Mouse (Mus musculus) kidney, embryonic 16.5 days (tissue): ENCODE data around the gene Rpl7l1. TPM values are rescaled to one million over a fixed set of nuclear protein-coding genes. Genes with fewer than 3 reads are reported as not detected.
A peak's percentile ranks its signal among the peaks of the same experiment; 100 is the strongest.

ENCODE experiments used
- ATAC-seq: fragments of 200-750 bp; cut with Nextera tagmentation; 2 replicates; pipeline ENCODE4 v1.8.0; 2017; ENCODE audit warnings: moderate TSS enrichment; ENCODE audit not compliant: low FRiP score, low TSS enrichment
- H3K27ac ChIP-seq: fragments of 300-500 bp; sonication (generic); 2 replicates; pipeline ENCODE4 v1.5.1; 2014; ENCODE audit warnings: low read length
- H3K27me3 ChIP-seq: fragments of 300-500 bp; sonication (generic); 2 replicates; pipeline ENCODE4 v1.6.1; 2014; ENCODE audit warnings: low read length, control low read depth, mixed read lengths; ENCODE audit not compliant: insufficient read depth
- H3K36me3 ChIP-seq: fragments of 300-500 bp; sonication (generic); 2 replicates; pipeline ENCODE4 v1.6.1; 2014; ENCODE audit warnings: low read length, control low read depth, mixed read lengths; ENCODE audit not compliant: insufficient read depth
- H3K4me1 ChIP-seq: fragments of 300-500 bp; sonication (generic); 2 replicates; pipeline ENCODE4 v1.6.1; 2014; ENCODE audit warnings: low read length, control low read depth, mixed read lengths; ENCODE audit not compliant: insufficient read depth
- H3K4me2 ChIP-seq: fragments of 300-500 bp; sonication (generic); replicated peaks from 2 replicates; pipeline ENCODE4 v1.6.1; 2014; ENCODE audit warnings: low read depth, low read length
- H3K4me3 ChIP-seq: fragments of 300-500 bp; sonication (generic); 2 replicates; pipeline ENCODE4 v1.5.1; 2014; ENCODE audit warnings: mild to moderate bottlenecking, low read length
- H3K9ac ChIP-seq: fragments of 300-500 bp; sonication (generic); replicated peaks from 2 replicates; pipeline ENCODE4 v1.6.1; 2014; ENCODE audit warnings: low read length
- H3K9me3 ChIP-seq: fragments of 300-500 bp; sonication (generic); 2 replicates; pipeline ENCODE4 v1.6.1; 2016; ENCODE audit warnings: low read length, control low read depth
- WGBS: fragments of 180-500 bp; shearing (Covaris S2); extraction: QIAGEN DNeasy Blood & Tissue Kit; methylation state at CpG from one replicate; pipeline ENCODE4 v1.1.7; 2014; 5-methylcytosine and 5-hydroxymethylcytosine counted together
- polyA plus RNA-seq: library from polyadenylated mRNA; unstranded; fragments of >200 nt; fragmentation: Nextera tagmentation; extraction: Ambion mirVana; gene quantifications from 2 replicates; pipeline ENCODE4 v1.2.1, GENCODE M21; 2015

Rpl7l1 gene
- polyA plus RNA-seq, 1 experiment from 2014 or later, result 165 TPM

DNA sequence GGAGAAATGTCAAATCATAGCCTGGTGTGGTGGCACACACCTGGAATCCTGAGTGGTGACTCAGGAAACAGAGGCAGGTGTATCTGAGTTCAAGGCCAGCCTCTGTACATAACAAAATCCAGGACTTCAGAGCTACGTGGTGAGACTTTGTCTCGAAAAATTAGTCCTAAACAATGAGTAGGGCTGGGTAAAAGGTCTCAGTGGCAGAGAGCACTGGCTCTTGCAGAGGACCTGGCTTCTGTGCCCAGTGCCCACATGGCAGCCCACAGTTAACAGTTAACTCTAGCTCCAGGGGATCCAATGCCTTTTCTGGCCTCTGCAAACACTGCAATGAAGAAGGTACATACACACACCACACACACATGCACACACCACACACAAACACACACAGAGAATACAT, 34.7 kb downstream of the Rpl7l1 start:
- ATAC-seq, result no peak
- Histone ChIP-seq H3K36me3 (peaks cover 16% of the 10 kb centered on the region; the same call in 1 of the 2 replicates), H3K4me3 (no peak overlapping the region), H3K9me3 (no peaks in the 10 kb centered on the region), H3K4me2 (no peak overlapping the region), H3K27ac (no peak overlapping the region), H3K27me3 (no peaks in the 10 kb centered on the region), H3K9ac (no peak overlapping the region), H3K4me1 (peaks cover 11% of the 10 kb centered on the region)
- 97% methylated on average over 2 of the region's 2 CpGs for WGBS

DNA sequence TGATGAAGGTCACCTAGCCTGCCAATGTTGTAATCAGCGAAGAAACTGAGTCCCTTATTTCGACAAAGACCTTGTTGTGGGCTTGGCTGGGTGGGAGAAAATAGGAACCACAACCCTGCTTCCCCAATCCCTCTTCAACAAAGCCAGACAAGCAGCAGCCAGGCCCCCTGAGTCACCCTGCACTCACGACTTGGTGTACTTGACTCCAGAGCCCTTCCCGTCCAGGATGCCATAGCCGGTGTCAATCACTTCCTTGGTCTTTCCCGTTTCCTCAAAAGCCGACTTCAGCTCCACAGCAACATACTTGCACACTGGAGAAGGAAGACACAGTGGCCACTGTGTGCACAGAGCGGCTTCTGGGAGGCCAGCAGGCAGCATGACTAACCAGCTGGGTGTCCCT, 35.2 kb downstream of the Rpl7l1 start:
- Histone ChIP-seq H3K27ac (no peak overlapping the region), H3K4me1 (peaks cover 8% of the 10 kb centered on the region), H3K36me3 (peaks cover 22% of the 10 kb centered on the region), H3K9me3 (no peaks in the 10 kb centered on the region), H3K4me3 (no peak overlapping the region), H3K4me2 (no peak overlapping the region), H3K9ac (no peak overlapping the region), H3K27me3 (no peaks in the 10 kb centered on the region)
- WGBS, result 85% methylated on average over 8 of the region's 8 CpGs
- ATAC-seq, result no peak

DNA sequence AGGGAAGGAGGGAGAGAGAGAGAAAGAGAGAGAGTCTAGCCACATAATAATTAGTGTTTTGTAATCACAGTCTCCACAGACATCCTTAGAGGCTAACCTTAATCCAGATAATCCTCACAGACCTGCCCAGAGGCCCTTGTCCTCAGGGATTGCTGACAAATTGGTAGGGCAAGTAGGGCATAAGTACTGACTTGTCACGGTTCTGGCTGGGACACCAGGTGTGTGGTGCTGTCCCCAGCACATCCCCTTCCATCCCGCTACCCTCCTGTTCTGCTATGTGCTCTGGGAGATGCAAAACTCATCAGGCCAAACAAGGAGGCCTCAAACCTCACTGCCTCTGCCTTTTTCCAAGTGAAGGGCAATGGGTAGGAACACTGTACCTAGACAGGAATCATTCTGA, 37.0 kb downstream of the Rpl7l1 start:
- Histone ChIP-seq H3K27ac (no peak overlapping the region), H3K9ac (no peak overlapping the region), H3K4me3 (no peak overlapping the region), H3K36me3 (peaks cover 28% of the 10 kb centered on the region), H3K9me3 (no peaks in the 10 kb centered on the region), H3K4me2 (no peak overlapping the region), H3K27me3 (no peaks in the 10 kb centered on the region), H3K4me1 (no peaks in the 10 kb centered on the region)
- no peak for ATAC-seq
- 83% methylated on average over 2 of the region's 2 CpGs for WGBS

DNA sequence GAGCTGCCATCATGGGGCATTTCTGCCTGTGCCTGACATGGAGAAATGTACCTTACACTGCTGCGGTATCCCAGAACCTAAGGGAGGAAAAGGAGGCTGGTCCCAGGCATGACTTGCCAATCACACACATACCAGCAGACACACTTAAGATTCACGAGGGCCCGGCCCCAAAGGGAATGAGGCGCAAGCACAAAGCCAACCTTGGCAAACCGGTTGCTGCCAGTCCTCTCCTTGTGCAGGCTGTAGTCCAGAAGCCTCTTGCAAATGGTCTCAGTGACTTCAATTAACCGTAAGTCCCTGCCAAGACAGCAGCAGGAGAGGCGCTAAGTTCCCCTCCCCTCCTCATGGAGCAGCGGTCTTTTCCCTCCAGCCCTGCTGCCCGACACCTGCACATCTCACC, 39.5 kb downstream of the Rpl7l1 start:
- Histone ChIP-seq H3K36me3 (peaks cover 28% of the 10 kb centered on the region), H3K9ac (no peak overlapping the region), H3K4me1 (no peaks in the 10 kb centered on the region), H3K27me3 (no peaks in the 10 kb centered on the region), H3K4me2 (no peak overlapping the region), H3K27ac (no peak overlapping the region), H3K9me3 (no peaks in the 10 kb centered on the region), H3K4me3 (no peak overlapping the region)
- 85% methylated on average over 9 of the region's 9 CpGs for WGBS
- ATAC-seq, result no peak

DNA sequence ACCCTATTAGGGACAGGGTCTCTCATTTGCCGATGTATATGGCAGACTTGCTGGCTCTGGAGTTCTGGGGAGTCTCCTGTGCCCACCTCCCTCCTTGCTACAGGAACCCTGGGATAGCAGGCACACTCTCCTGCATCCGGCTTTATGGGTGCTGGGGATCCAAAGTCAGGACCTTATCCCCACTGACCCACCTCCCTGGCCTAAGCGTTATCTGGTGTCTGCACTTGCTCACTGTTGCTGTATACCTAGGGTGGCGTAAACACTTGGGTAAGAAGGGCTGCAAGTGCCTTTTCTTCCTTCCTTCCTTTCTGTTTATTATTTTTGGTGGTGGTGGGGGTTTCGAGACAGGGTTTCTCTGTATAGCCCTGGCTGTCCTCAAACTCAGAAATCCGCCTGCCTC, 41.2 kb downstream of the Rpl7l1 start:
- H3K27ac ChIP-seq, result no peak overlapping the region
- H3K4me1 ChIP-seq, result no peaks in the 10 kb centered on the region
- 90% methylated on average over 6 of the region's 6 CpGs for WGBS
- no peaks in the 10 kb centered on the region for H3K9me3 ChIP-seq
- H3K27me3 ChIP-seq, result no peaks in the 10 kb centered on the region
- no peak overlapping the region for H3K4me2 ChIP-seq
- H3K9ac ChIP-seq, result no peak overlapping the region
- H3K4me3 ChIP-seq, result no peak overlapping the region
- peaks cover 24% of the 10 kb centered on the region for H3K36me3 ChIP-seq
- no peak for ATAC-seq

DNA sequence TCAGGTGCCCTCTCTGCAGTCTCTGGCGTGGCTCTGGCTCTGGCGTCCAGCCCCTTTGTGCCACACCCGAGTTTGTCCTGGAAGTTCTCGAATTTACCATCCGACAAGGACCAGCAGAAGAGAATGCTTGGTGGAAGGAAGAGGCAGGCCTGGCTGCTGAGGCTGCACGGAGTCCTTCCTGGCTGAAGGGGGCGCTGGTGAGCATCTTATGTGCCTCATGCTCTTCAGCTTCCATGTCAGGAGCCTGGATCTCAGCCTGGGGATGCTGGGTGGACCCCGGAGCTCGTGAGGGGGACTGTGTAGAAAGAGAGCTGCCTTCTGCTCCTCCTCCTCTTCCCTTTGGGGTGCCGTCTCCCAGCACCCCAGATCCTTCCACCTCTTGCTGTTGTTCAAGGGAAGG, 46.3 kb downstream of the Rpl7l1 start:
- 56% methylated on average over 9 of the region's 10 CpGs for WGBS

DNA sequence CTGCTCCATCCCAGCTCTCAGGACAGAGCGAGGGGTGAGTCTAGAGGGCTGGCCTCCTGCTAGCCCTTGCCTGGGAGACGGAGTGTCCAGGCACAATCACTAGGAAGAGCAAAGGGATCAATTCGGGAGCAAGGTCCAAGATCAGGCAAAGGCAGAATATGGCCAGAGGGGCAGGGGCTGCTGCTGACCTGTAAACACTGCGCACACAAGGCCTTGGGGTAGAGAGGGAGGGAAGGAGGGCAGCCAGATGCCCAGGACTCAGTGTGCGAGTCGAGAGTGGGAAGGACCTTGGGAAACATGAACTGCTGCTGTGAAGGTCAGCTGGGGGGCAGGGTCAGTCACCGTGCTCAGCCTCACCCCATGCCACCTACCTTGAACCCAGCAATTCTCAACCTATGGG, 47.2 kb downstream of the Rpl7l1 start:
- H3K9me3 ChIP-seq, result no peaks in the 10 kb centered on the region
- no peaks in the 10 kb centered on the region for H3K27me3 ChIP-seq
- H3K4me1 ChIP-seq, result no peaks in the 10 kb centered on the region
- ATAC-seq, result no peak
- no peak overlapping the region for H3K9ac ChIP-seq
- no peak overlapping the region for H3K27ac ChIP-seq
- H3K36me3 ChIP-seq, result peaks cover 17% of the 10 kb centered on the region
- H3K4me2 ChIP-seq, result no peak overlapping the region
- 80% methylated on average over 7 of the region's 7 CpGs for WGBS
- H3K4me3 ChIP-seq, result no peak overlapping the region

More for the DNA sequence above, 46.3 kb downstream of the Rpl7l1 start:
- Histone ChIP-seq H3K27me3 (no peaks in the 10 kb centered on the region), H3K36me3 (peaks cover 17% of the 10 kb centered on the region), H3K4me1 (no peaks in the 10 kb centered on the region), H3K27ac (no peak overlapping the region), H3K4me3 (no peak overlapping the region), H3K9me3 (no peaks in the 10 kb centered on the region), H3K9ac (no peak overlapping the region), H3K4me2 (no peak overlapping the region)
- no peak for ATAC-seq

DNA sequence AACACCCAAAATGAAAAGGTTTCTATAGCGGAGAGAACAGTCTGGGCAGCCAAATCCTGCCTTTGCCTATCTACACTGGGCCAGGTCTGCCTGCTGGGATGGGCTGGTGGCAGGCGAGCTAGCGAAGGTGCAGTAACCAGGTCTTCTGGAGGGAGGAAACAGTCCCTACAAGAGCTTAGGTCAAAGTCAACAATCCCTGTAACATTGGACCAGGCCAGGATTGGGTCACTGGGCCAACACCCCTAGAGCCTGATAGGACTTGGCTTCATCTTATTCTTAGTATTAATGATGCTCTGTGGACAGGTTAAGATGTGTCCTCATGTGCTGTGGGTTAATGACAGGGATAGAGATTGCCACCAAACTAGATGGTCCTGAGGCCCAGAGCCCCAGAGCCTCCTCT, 48.4 kb downstream of the Rpl7l1 start:
- Histone ChIP-seq H3K4me1 (no peaks in the 10 kb centered on the region), H3K36me3 (peaks cover 17% of the 10 kb centered on the region), H3K27ac (no peak overlapping the region), H3K4me3 (no peak overlapping the region), H3K27me3 (0 out of 2 replicates have a peak, but pooled peaks cover under 1% of the 10 kb centered on the region), H3K9ac (no peak overlapping the region), H3K4me2 (no peak overlapping the region), H3K9me3 (no peaks in the 10 kb centered on the region)
- 97% methylated on average over 3 of the region's 3 CpGs for WGBS
- ATAC-seq, result no peak

DNA sequence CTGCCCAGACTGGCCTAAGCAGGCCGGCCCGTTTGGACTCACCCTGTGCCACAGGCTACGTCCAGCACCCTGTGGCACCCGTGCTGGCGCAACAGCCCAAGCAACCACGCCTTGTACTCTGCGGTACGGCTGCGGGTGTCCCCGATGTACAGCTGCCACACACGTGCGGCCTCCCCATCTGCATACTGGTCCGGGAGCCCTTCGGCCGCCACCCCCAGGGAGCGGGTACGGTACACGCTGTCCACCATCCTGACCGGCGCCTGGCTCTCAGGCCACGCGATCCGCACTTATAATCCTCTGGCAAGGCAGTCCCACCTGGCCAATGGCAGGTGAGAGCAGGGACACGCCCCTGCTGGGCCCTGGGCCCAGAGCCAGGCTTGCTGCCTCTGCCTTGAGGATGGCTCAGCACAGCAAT, 53.6 kb downstream of the Rpl7l1 start, which contains the start of gene Gnmt:
Gnmt (minus strand) TSS at position 265 of the 415 bp plus-strand sequence.
- WGBS, result 15% methylated on average over 24 of the region's 24 CpGs
- Histone ChIP-seq H3K4me3 (peak within 1 kb of the TSS; percentile 25), H3K4me2 (peak within 1 kb of the TSS; percentile 42), H3K27ac (no peak within 1 kb of the TSS), H3K27me3 (0 out of 2 replicates have a peak, but pooled peaks cover 6% of the 10 kb centered on the region), H3K9me3 (no peaks in the 10 kb centered on the region), H3K9ac (peak within 1 kb of the TSS; percentile 31; the same call in 1 of the 2 replicates), H3K36me3 (peaks cover 8% of the 10 kb centered on the region; the same call in 1 of the 2 replicates), H3K4me1 (0 out of 2 replicates have a peak, but pooled peaks cover 4% of the 10 kb centered on the region)
- ATAC-seq, result peak; percentile 79

DNA sequence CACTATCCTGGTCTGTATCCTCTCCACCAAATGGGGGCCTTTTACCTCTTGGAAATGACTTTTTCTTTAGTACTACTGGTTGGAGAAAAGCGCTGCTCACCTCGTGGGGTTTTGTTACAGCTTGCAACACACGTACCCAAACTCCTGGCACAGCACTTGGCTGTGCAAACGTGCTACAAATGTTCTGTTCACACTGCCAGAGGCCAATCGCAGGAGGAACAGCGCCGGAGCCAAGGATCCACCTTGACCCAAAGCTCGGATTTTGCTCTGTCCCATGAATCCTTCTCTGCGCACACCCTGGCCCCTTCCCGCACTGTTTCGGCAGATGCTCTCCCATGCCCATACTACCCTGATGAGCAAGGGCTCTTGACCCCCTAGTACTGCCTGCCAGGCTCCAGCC, 54.0 kb downstream of the Rpl7l1 start:
- ATAC-seq, result no peak
- Histone ChIP-seq H3K4me3 (peak overlapping the region; percentile 25), H3K27me3 (0 out of 2 replicates have a peak, but pooled peaks cover 6% of the 10 kb centered on the region), H3K4me2 (peak overlapping the region; percentile 42), H3K9ac (peak overlapping the region; percentile 31; the same call in 1 of the 2 replicates), H3K36me3 (peaks cover 11% of the 10 kb centered on the region; the same call in 1 of the 2 replicates), H3K4me1 (0 out of 2 replicates have a peak, but pooled peaks cover 4% of the 10 kb centered on the region), H3K27ac (no peak overlapping the region), H3K9me3 (no peaks in the 10 kb centered on the region)
- WGBS, result 42% methylated on average over 11 of the region's 11 CpGs
